Mouse (Mus musculus) CH12.LX (cell line): Measurements from ENCODE around the gene Nufip2. TPM values are rescaled to one million over a fixed set of nuclear protein-coding genes. Genes with fewer than 3 reads are reported as not detected.

Experiments used
- DNase-seq: peaks from one replicate; pipeline ENCODE4 v3.0.0-alpha.2; 2013; ENCODE audit errors: extremely low read depth
- H3K27ac ChIP-seq: 2 replicates; pipeline ENCODE4 v1.5.1; 2012; ENCODE audit warnings: low read depth, mild to moderate bottlenecking, control low read depth, moderate library complexity; ENCODE audit not compliant: insufficient read depth
- H3K27me3 ChIP-seq: replicated peaks from 2 replicates; pipeline ENCODE3; 2012; ENCODE audit warnings: inconsistent platforms
- H3K36me3 ChIP-seq, 2 experiments: replicated peaks in 1 of 2; 2 replicates each; pipeline versions ENCODE3 to v1.6.1; 2012; ENCODE audit warnings: inconsistent platforms in 1 of 2, low read length in 1 of 2, mild to moderate bottlenecking in 1 of 2, mixed read lengths in 1 of 2, moderate library complexity in 1 of 2; ENCODE audit not compliant: control insufficient read depth in 1 of 2, insufficient read depth in 1 of 2
- H3K4me1 ChIP-seq, 2 experiments: 2 replicates each; pipeline ENCODE4 v1.6.1; 2012; ENCODE audit warnings: inconsistent platforms in 1 of 2, moderate library complexity in 1 of 2; ENCODE audit not compliant: insufficient read depth in 2 of 2, control insufficient read depth in 1 of 2
- H3K4me2 ChIP-seq: 2 replicates; pipeline ENCODE4 v1.6.1; 2012; ENCODE audit warnings: low read depth, mild to moderate bottlenecking, control low read depth; ENCODE audit not compliant: poor library complexity, insufficient read depth, severe bottlenecking
- H3K4me3 ChIP-seq, 3 experiments: fragments of 150-350 bp in 1 of 3; sonication (generic) in 1 of 3; replicated peaks in 1 of 3; 2 replicates each; pipeline versions ENCODE3 to v1.5.1; 2011 to 2012; ENCODE audit warnings: low read depth in 2 of 3, low read length in 2 of 3, mild to moderate bottlenecking in 2 of 3, moderate library complexity in 2 of 3, control low read depth in 1 of 3, improper control_type of control experiment in 1 of 3, inconsistent platforms in 1 of 3, mixed read lengths in 1 of 3; ENCODE audit not compliant: poor library complexity in 1 of 3
- H3K79me2 ChIP-seq: replicated peaks from 2 replicates; pipeline ENCODE4 v1.6.1; 2012; ENCODE audit warnings: mild to moderate bottlenecking, moderate library complexity; ENCODE audit not compliant: control insufficient read depth, poor library complexity, insufficient read depth, severe bottlenecking; ENCODE audit errors: extremely low read depth
- H3K9ac ChIP-seq: 2 replicates; pipeline ENCODE4 v1.6.1; 2012; ENCODE audit warnings: low read depth, mild to moderate bottlenecking, control low read depth, moderate library complexity; ENCODE audit not compliant: insufficient read depth
- H3K9me3 ChIP-seq: replicated peaks from 2 replicates; pipeline ENCODE3; 2012; ENCODE audit warnings: low read length, inconsistent platforms, mixed read lengths
- BHLHE40 ChIP-seq: IDR thresholded peaks from 2 replicates; pipeline ENCODE4 v1.6.1; 2011; ENCODE audit warnings: mild to moderate bottlenecking, low read depth, low read length, improper control_type of control experiment
- CHD1 ChIP-seq: IDR thresholded peaks from 2 replicates; pipeline ENCODE4 v1.6.1; 2012; ENCODE audit warnings: low read depth, low read length, improper control_type of control experiment, inconsistent platforms
- CHD2 ChIP-seq: IDR thresholded peaks from 2 replicates; pipeline ENCODE4 v1.6.1; 2011; ENCODE audit warnings: low read length, improper control_type of control experiment
- EP300 ChIP-seq: IDR thresholded peaks from 2 replicates; pipeline ENCODE4 v1.6.1; 2011; ENCODE audit warnings: low read length, improper control_type of control experiment
- GABPA ChIP-seq: IDR thresholded peaks from 2 replicates; pipeline ENCODE4 v1.6.1; 2012; ENCODE audit warnings: low read depth, low read length, improper control_type of control experiment, inconsistent platforms; ENCODE audit not compliant: insufficient replicate concordance
- HCFC1 ChIP-seq: IDR thresholded peaks from 2 replicates; pipeline ENCODE4 v1.6.1; 2012; ENCODE audit warnings: low read depth, mild to moderate bottlenecking, inconsistent platforms, low read length, improper control_type of control experiment
- JUN ChIP-seq: IDR thresholded peaks from 2 replicates; pipeline ENCODE4 v1.6.1; 2011; ENCODE audit warnings: low read depth, mild to moderate bottlenecking, low read length, improper control_type of control experiment, moderate library complexity; ENCODE audit not compliant: insufficient read depth
- JUND ChIP-seq: conservative IDR thresholded peaks from 2 replicates; pipeline ENCODE4 v1.6.1; 2011; ENCODE audit warnings: low read depth, low read length, improper control_type of control experiment
- MAX ChIP-seq: IDR thresholded peaks from 2 replicates; pipeline ENCODE4 v1.6.1; 2011; ENCODE audit warnings: low read length, improper control_type of control experiment
- MAZ ChIP-seq: IDR thresholded peaks from 2 replicates; pipeline ENCODE4 v1.6.1; 2012; ENCODE audit warnings: low read depth, mild to moderate bottlenecking, inconsistent platforms, low read length, improper control_type of control experiment, moderate library complexity
- MEF2A ChIP-seq: IDR thresholded peaks from 2 replicates; pipeline ENCODE4 v1.6.1; 2014; ENCODE audit warnings: low read depth, mild to moderate bottlenecking, inconsistent platforms, low read length, improper control_type of control experiment, borderline replicate concordance
- NELFE ChIP-seq: IDR thresholded peaks from 2 replicates; pipeline ENCODE4 v1.6.1; 2011; ENCODE audit warnings: low read depth, low read length, improper control_type of control experiment
- POLR2A ChIP-seq: IDR thresholded peaks from 2 replicates; pipeline ENCODE4 v1.6.1; 2011; ENCODE audit warnings: low read depth, mild to moderate bottlenecking, improper control_type of control experiment, low read length
- RAD21 ChIP-seq: IDR thresholded peaks from 2 replicates; pipeline ENCODE4 v1.6.1; 2011; ENCODE audit warnings: low read depth, mild to moderate bottlenecking, low read length, improper control_type of control experiment, moderate library complexity
- RCOR1 ChIP-seq: conservative IDR thresholded peaks from 2 replicates; pipeline ENCODE4 v1.6.1; 2012; ENCODE audit warnings: low read depth, mild to moderate bottlenecking, inconsistent platforms, low read length, improper control_type of control experiment
- TBP ChIP-seq: conservative IDR thresholded peaks from 2 replicates; pipeline ENCODE4 v1.6.1; 2011; ENCODE audit warnings: low read depth, low read length, improper control_type of control experiment
- UBTF ChIP-seq: IDR thresholded peaks from 2 replicates; pipeline ENCODE4 v1.6.1; 2012; ENCODE audit warnings: low read depth, mild to moderate bottlenecking, inconsistent platforms, low read length, improper control_type of control experiment, moderate library complexity
- USF1 ChIP-seq: IDR thresholded peaks from 2 replicates; pipeline ENCODE4 v1.6.1; 2014; ENCODE audit warnings: low read depth, mild to moderate bottlenecking, inconsistent platforms, low read length, improper control_type of control experiment
- USF2 ChIP-seq: conservative IDR thresholded peaks from 2 replicates; pipeline ENCODE4 v1.6.1; 2011; ENCODE audit warnings: low read depth, low read length, improper control_type of control experiment
- ZC3H11A ChIP-seq: IDR thresholded peaks from 2 replicates; pipeline ENCODE4 v1.6.1; 2012; ENCODE audit warnings: low read depth, mild to moderate bottlenecking, inconsistent platforms, low read length, improper control_type of control experiment
- ZNF384 ChIP-seq: IDR thresholded peaks from 2 replicates; pipeline ENCODE4 v1.6.1; 2012; ENCODE audit warnings: low read depth, low read length, improper control_type of control experiment, inconsistent platforms
- dilution Hi-C: fragments of 300-500 bp; cut with MboI; formaldehyde crosslinking; loops from 2 replicates; pipeline ENCODE4 v1.14.3; 2020; ENCODE audit warnings: low sequenced_read_pairs; ENCODE audit not compliant: extremely low pct_unique_long_range_greater_than_20kb, extremely low pct_ligation_motif_present
- in situ Hi-C: fragments of 300-500 bp; cut with MboI; formaldehyde crosslinking; loops from 3 replicates; pipeline ENCODE4 v1.14.3; 2019; ENCODE audit warnings: low sequenced_read_pairs, low pct_ligation_motif_present, low pct_unique_long_range_greater_than_20kb, mixed read lengths
- polyA plus RNA-seq: library from polyadenylated mRNA; unstranded; fragments of >175 nt; gene quantifications from 2 replicates; pipeline ENCODE4 v1.2.1, GENCODE M21; 2012; ENCODE audit warnings: low read depth; ENCODE audit not compliant: insufficient read length
- total RNA-seq, 2 experiments: library from RNA; depleted of rRNA; stranded (reverse); fragments of 300-350 nt in 1 of 2; fragments of >200 nt in 1 of 2; gene quantifications; 2 replicates each; pipeline ENCODE4 v1.2.3; 2012 to 2014

Gene Nufip2
- total and polyA plus RNA-seq, 3 experiments, result 29.6 to 53.6 (median 41.2) TPM

DNA sequence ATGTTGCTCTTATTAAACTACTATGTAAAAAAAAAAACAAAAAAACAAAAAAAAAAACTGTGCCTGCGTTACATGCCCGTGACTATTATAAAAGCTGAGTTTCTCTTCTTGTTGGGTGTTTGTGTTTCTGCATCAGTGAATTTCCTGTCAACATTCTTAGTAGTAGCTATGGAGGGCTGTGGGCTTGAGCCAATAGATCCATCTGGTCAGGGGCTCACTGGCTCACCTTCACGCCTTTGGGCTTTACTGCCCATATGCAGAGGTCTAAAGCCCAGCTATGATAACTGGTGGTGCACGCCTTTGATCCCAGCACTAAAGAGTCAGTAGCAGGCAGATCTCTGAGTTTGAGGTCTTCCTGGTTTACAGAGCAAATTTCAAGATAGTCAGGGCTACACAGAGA is 83.5 kb downstream of the Nufip2 start:
- Histone ChIP-seq H3K4me2 (no peak overlapping the region), H3K4me1 (peaks cover 4 to 10% of the 10 kb centered on the region in 2 experiments), H3K79me2 (no peaks in the 10 kb centered on the region), H3K9me3 (no peaks in the 10 kb centered on the region), H3K36me3 (no peaks in the 10 kb centered on the region), H3K4me3 (no peak overlapping the region), H3K9ac (no peak overlapping the region), H3K27me3 (no peaks in the 10 kb centered on the region), H3K27ac (no peak overlapping the region)
- in situ Hi-C loops (no loop called here), dilution Hi-C loops (no loop called here)
- DNase-seq, result no peak
- TF ChIP-seq NELFE (no peak), CHD2 (no peak), ZNF384 (no peak), JUND (no peak), USF2 (no peak), JUN (no peak), RAD21 (no peak), ZC3H11A (no peak), BHLHE40 (no peak)

DNA sequence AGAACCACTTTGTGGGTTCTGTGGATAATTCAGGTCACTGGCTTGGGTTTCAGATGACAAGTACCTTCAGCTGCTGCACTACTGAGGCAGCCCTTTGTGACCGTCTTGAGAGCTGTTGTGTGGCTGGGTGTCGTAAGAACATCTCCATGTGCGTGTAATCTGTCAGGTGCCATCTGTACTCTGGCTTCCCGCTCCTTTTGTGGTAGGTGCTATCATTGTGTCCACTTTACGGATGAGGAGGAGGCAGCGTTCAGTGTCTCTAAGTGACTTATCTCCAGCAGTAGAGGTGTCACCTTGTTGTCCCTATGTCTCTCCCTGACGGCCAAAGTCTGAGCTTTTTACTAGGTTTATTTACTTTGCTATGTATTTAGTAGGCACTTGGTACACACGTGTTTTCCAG is 84.4 kb downstream of the Nufip2 start:
- no peak overlapping the region for H3K4me2 ChIP-seq
- in situ Hi-C loops (no loop called here), dilution Hi-C loops (no loop called here)
- no peak overlapping the region for H3K27ac ChIP-seq
- H3K9me3 ChIP-seq, result no peaks in the 10 kb centered on the region
- H3K4me1 ChIP-seq, result peaks cover 4 to 6% of the 10 kb centered on the region in 2 experiments
- TF ChIP-seq POLR2A (no peak), MAZ (no peak), CHD1 (no peak), JUND (no peak), NELFE (no peak), USF1 (no peak), BHLHE40 (no peak), GABPA (no peak), TBP (no peak), MEF2A (no peak), RCOR1 (no peak), USF2 (no peak), MAX (no peak), UBTF (no peak), HCFC1 (no peak), EP300 (no peak), ZNF384 (no peak)
- no peak overlapping the region for H3K9ac ChIP-seq
- H3K27me3 ChIP-seq, result no peaks in the 10 kb centered on the region
- H3K36me3 ChIP-seq, result no peaks in the 10 kb centered on the region
- no peak for DNase-seq
- H3K4me3 ChIP-seq, result no peak overlapping the region
- H3K79me2 ChIP-seq, result no peaks in the 10 kb centered on the region
